Mouse (Mus musculus): ENCODE results near the gene B430306N03Rik. TPM values are rescaled to one million over a fixed set of nuclear protein-coding genes. Genes with fewer than 3 reads are reported as not detected.
A peak's percentile ranks its signal among the peaks of the same experiment; 100 is the strongest.

The B430306N03Rik gene
- polyA plus RNA-seq, 1 experiment from 2014 or later: 0.55 TPM

- 94% methylated on average over 5 of the region's 5 CpGs for WGBS
- DNase-seq (no peak), ATAC-seq (ENCODE audit: low FRiP score, low TSS enrichment) (no peak)
- no peak overlapping the region for H3K9ac ChIP-seq (replicated peaks; ENCODE audit: low read length)
- H3K27me3 ChIP-seq (ENCODE audit: control insufficient read depth, insufficient read depth, low read length): no peaks in the 10 kb centered on the region
- no peaks in the 10 kb centered on the region for H3K36me3 ChIP-seq (ENCODE audit: control insufficient read depth, insufficient read depth, low read length)
- no peak overlapping the region for H3K27ac ChIP-seq (replicated peaks; ENCODE audit: low read depth, low read length)
- H3K9me3 ChIP-seq (ENCODE audit: control insufficient read depth, low read length): no peaks in the 10 kb centered on the region
- no peaks in the 10 kb centered on the region for H3K4me1 ChIP-seq (ENCODE audit: control insufficient read depth, insufficient read depth, low read length)
- no peak overlapping the region for H3K4me2 ChIP-seq (ENCODE audit: low read length)
- no peak overlapping the region for H3K4me3 ChIP-seq (replicated peaks; ENCODE audit: low read depth, low read length)
These were observed 8.3 kb downstream of the B430306N03Rik start for GRCm38 (mm10) chr17:48324258-48324657.

GRCm38 (mm10) chr17:48325093-48325492 lies 9.2 kb downstream of the B430306N03Rik start:
- no peak for ATAC-seq (ENCODE audit: low FRiP score, low TSS enrichment)
- no peak overlapping the region for H3K9ac ChIP-seq (replicated peaks; ENCODE audit: low read length)
- no peaks in the 10 kb centered on the region for H3K27me3 ChIP-seq (ENCODE audit: control insufficient read depth, insufficient read depth, low read length)
- no peaks in the 10 kb centered on the region for H3K36me3 ChIP-seq (ENCODE audit: control insufficient read depth, insufficient read depth, low read length)
- H3K27ac ChIP-seq (replicated peaks; ENCODE audit: low read depth, low read length): no peak overlapping the region
- 91% methylated on average over 6 of the region's 6 CpGs for WGBS
- H3K4me3 ChIP-seq (replicated peaks; ENCODE audit: low read depth, low read length): no peak overlapping the region
- DNase-seq: no peak
- no peaks in the 10 kb centered on the region for H3K4me1 ChIP-seq (ENCODE audit: control insufficient read depth, insufficient read depth, low read length)
- H3K9me3 ChIP-seq (ENCODE audit: control insufficient read depth, low read length): no peaks in the 10 kb centered on the region
- no peak overlapping the region for H3K4me2 ChIP-seq (ENCODE audit: low read length)

- Histone ChIP-seq H3K27ac (replicated peaks; ENCODE audit: low read depth, low read length) (no peak overlapping the region), H3K9me3 (ENCODE audit: control insufficient read depth, low read length) (no peaks in the 10 kb centered on the region), H3K9ac (replicated peaks; ENCODE audit: low read length) (no peak overlapping the region), H3K27me3 (ENCODE audit: control insufficient read depth, insufficient read depth, low read length) (no peaks in the 10 kb centered on the region), H3K4me2 (ENCODE audit: low read length) (no peak overlapping the region), H3K4me1 (ENCODE audit: control insufficient read depth, insufficient read depth, low read length) (no peaks in the 10 kb centered on the region), H3K4me3 (replicated peaks; ENCODE audit: low read depth, low read length) (no peak overlapping the region), H3K36me3 (ENCODE audit: control insufficient read depth, insufficient read depth, low read length) (no peaks in the 10 kb centered on the region)
- WGBS: 92% methylated on average over 11 of the region's 11 CpGs
- ATAC-seq (ENCODE audit: low FRiP score, low TSS enrichment) (no peak), DNase-seq (no peak)
These were observed 9.7 kb downstream of the B430306N03Rik start for GRCm38 (mm10) chr17:48325638-48326037.

GRCm38 (mm10) chr17:48326656-48327055 lies 10.7 kb downstream of the B430306N03Rik start:
- Histone ChIP-seq H3K36me3 (ENCODE audit: control insufficient read depth, insufficient read depth, low read length) (no peaks in the 10 kb centered on the region), H3K9ac (replicated peaks; ENCODE audit: low read length) (no peak overlapping the region), H3K27ac (replicated peaks; ENCODE audit: low read depth, low read length) (no peak overlapping the region), H3K9me3 (ENCODE audit: control insufficient read depth, low read length) (no peaks in the 10 kb centered on the region), H3K4me1 (ENCODE audit: control insufficient read depth, insufficient read depth, low read length) (no peaks in the 10 kb centered on the region), H3K4me3 (replicated peaks; ENCODE audit: low read depth, low read length) (no peak overlapping the region), H3K27me3 (ENCODE audit: control insufficient read depth, insufficient read depth, low read length) (no peaks in the 10 kb centered on the region), H3K4me2 (ENCODE audit: low read length) (no peak overlapping the region)
- no peak for DNase-seq
- 89% methylated on average over 4 of the region's 4 CpGs for WGBS
- ATAC-seq (ENCODE audit: low FRiP score, low TSS enrichment): no peak

- no peaks in the 10 kb centered on the region for H3K9me3 ChIP-seq (ENCODE audit: control insufficient read depth, low read length)
These were observed 16.6 kb downstream of the B430306N03Rik start for GRCm38 (mm10) chr17:48332524-48332923.

GRCm38 (mm10) chr17:48334186-48334585 lies 18.2 kb downstream of the B430306N03Rik start:
- ATAC-seq (ENCODE audit: low FRiP score, low TSS enrichment) (no peak), DNase-seq (no peak)
- Histone ChIP-seq H3K27ac (replicated peaks; ENCODE audit: low read depth, low read length) (no peak overlapping the region), H3K36me3 (ENCODE audit: control insufficient read depth, insufficient read depth, low read length) (no peaks in the 10 kb centered on the region), H3K27me3 (ENCODE audit: control insufficient read depth, insufficient read depth, low read length) (no peaks in the 10 kb centered on the region), H3K4me3 (replicated peaks; ENCODE audit: low read depth, low read length) (no peak overlapping the region), H3K9me3 (ENCODE audit: control insufficient read depth, low read length) (no peaks in the 10 kb centered on the region), H3K9ac (replicated peaks; ENCODE audit: low read length) (no peak overlapping the region), H3K4me2 (ENCODE audit: low read length) (no peak overlapping the region), H3K4me1 (ENCODE audit: control insufficient read depth, insufficient read depth, low read length) (no peaks in the 10 kb centered on the region)
- 87% methylated on average over 4 of the region's 4 CpGs for WGBS

More at GRCm38 (mm10) chr17:48332524-48332923, 16.6 kb downstream of the B430306N03Rik start:
- no peak overlapping the region for H3K4me2 ChIP-seq (ENCODE audit: low read length)
- H3K9ac ChIP-seq (replicated peaks; ENCODE audit: low read length): no peak overlapping the region
- H3K27me3 ChIP-seq (ENCODE audit: control insufficient read depth, insufficient read depth, low read length): no peaks in the 10 kb centered on the region
- no peak overlapping the region for H3K27ac ChIP-seq (replicated peaks; ENCODE audit: low read depth, low read length)
- H3K4me1 ChIP-seq (ENCODE audit: control insufficient read depth, insufficient read depth, low read length): no peaks in the 10 kb centered on the region
- DNase-seq (no peak), ATAC-seq (ENCODE audit: low FRiP score, low TSS enrichment) (no peak)
- H3K4me3 ChIP-seq (replicated peaks; ENCODE audit: low read depth, low read length): no peak overlapping the region
- WGBS: 95% methylated on average over 2 of the region's 2 CpGs
- no peaks in the 10 kb centered on the region for H3K36me3 ChIP-seq (ENCODE audit: control insufficient read depth, insufficient read depth, low read length)

- H3K27me3 ChIP-seq (ENCODE audit: control insufficient read depth, insufficient read depth, low read length): no peaks in the 10 kb centered on the region
- H3K27ac ChIP-seq (replicated peaks; ENCODE audit: low read depth, low read length): no peak overlapping the region
- WGBS: 3% methylated on average over 6 of the region's 6 CpGs
- DNase-seq (peak; percentile 84), ATAC-seq (ENCODE audit: low FRiP score, low TSS enrichment) (no peak)
- H3K9ac ChIP-seq (replicated peaks; ENCODE audit: low read length): no peak overlapping the region
- H3K4me1 ChIP-seq (ENCODE audit: control insufficient read depth, insufficient read depth, low read length): no peaks in the 10 kb centered on the region
- no peak overlapping the region for H3K4me2 ChIP-seq (ENCODE audit: low read length)
- no peaks in the 10 kb centered on the region for H3K36me3 ChIP-seq (ENCODE audit: control insufficient read depth, insufficient read depth, low read length)
- H3K4me3 ChIP-seq (replicated peaks; ENCODE audit: low read depth, low read length): no peak overlapping the region
- no peaks in the 10 kb centered on the region for H3K9me3 ChIP-seq (ENCODE audit: control insufficient read depth, low read length)
These were observed 20.9 kb downstream of the B430306N03Rik start for GRCm38 (mm10) chr17:48336857-48337256.

GRCm38 (mm10) chr17:48340267-48340666 lies 24.3 kb downstream of the B430306N03Rik start:
- ATAC-seq (ENCODE audit: low FRiP score, low TSS enrichment): no peak
- DNase-seq: peak; percentile 19
- H3K9me3 ChIP-seq (ENCODE audit: control insufficient read depth, low read length): no peaks in the 10 kb centered on the region
- H3K4me3 ChIP-seq (replicated peaks; ENCODE audit: low read depth, low read length): no peak overlapping the region
- no peak overlapping the region for H3K9ac ChIP-seq (replicated peaks; ENCODE audit: low read length)
- WGBS: 89% methylated on average over 1 of the region's 1 CpGs
- H3K27ac ChIP-seq (replicated peaks; ENCODE audit: low read depth, low read length): no peak overlapping the region
- H3K27me3 ChIP-seq (ENCODE audit: control insufficient read depth, insufficient read depth, low read length): no peaks in the 10 kb centered on the region
- H3K36me3 ChIP-seq (ENCODE audit: control insufficient read depth, insufficient read depth, low read length): no peaks in the 10 kb centered on the region
- no peak overlapping the region for H3K4me2 ChIP-seq (ENCODE audit: low read length)
- H3K4me1 ChIP-seq (ENCODE audit: control insufficient read depth, insufficient read depth, low read length): no peaks in the 10 kb centered on the region

- H3K36me3 ChIP-seq (ENCODE audit: control insufficient read depth, insufficient read depth, low read length): no peaks in the 10 kb centered on the region
- no peak overlapping the region for H3K9ac ChIP-seq (replicated peaks; ENCODE audit: low read length)
- DNase-seq (no peak), ATAC-seq (ENCODE audit: low FRiP score, low TSS enrichment) (no peak)
- no peak overlapping the region for H3K4me2 ChIP-seq (ENCODE audit: low read length)
- no peaks in the 10 kb centered on the region for H3K4me1 ChIP-seq (ENCODE audit: control insufficient read depth, insufficient read depth, low read length)
- no peak overlapping the region for H3K4me3 ChIP-seq (replicated peaks; ENCODE audit: low read depth, low read length)
- no peaks in the 10 kb centered on the region for H3K9me3 ChIP-seq (ENCODE audit: control insufficient read depth, low read length)
- H3K27me3 ChIP-seq (ENCODE audit: control insufficient read depth, insufficient read depth, low read length): no peaks in the 10 kb centered on the region
- H3K27ac ChIP-seq (replicated peaks; ENCODE audit: low read depth, low read length): no peak overlapping the region
- 83% methylated on average over 3 of the region's 3 CpGs for WGBS
These were observed 26.0 kb downstream of the B430306N03Rik start for GRCm38 (mm10) chr17:48341947-48342346.

Measured in midbrain, embryonic 14.5 days (tissue).